Mouse (Mus musculus): Measurements from ENCODE around the gene Ndufa1. TPM values are rescaled to one million over a fixed set of nuclear protein-coding genes. Genes with fewer than 3 reads are reported as not detected.

Gene Ndufa1
- 177 and 403 TPM in 2 replicates for polyA plus RNA-seq (2012; rRNA removed; ENCODE audit: low replicate concordance)

GRCm38 (mm10) chrX:37191105-37191743, at the start of gene Ndufa1, which contains the start of gene Rnf113a1:
Gene Ndufa1, minus strand, starts transcription at chrX:37191163.
Gene Rnf113a1, plus strand, starts transcription at chrX:37191245.

GRCm38 (mm10) chrX:37222158-37222557, 31.2 kb upstream of the Ndufa1 start, which contains the start of gene Rhox1:
Gene Rhox1, minus strand, starts transcription at chrX:37222258.

GRCm38 (mm10) chrX:37210941-37211340, 20.0 kb upstream of the Ndufa1 start, which contains the start of gene Gm9:
Gene Gm9, minus strand, starts transcription at chrX:37211041.

GRCm38 (mm10) chrX:37168742-37169141, 22.2 kb downstream of the Ndufa1 start, which contains the start of gene Akap14:
Gene Akap14, minus strand, starts transcription at chrX:37168842.

Other genes starting within 250 kb of the Ndufa1 start
- gene Sept6, start 199.4 kb downstream of the Ndufa1 start, polyA plus RNA-seq (2012; rRNA removed; ENCODE audit: low replicate concordance) = 13.2 and 29.8 TPM in 2 replicates
- not detected in 2 replicates for gene Sowahd, start 142.3 kb downstream of the Ndufa1 start, polyA plus RNA-seq (2012; rRNA removed; ENCODE audit: low replicate concordance)
- 42.2 and 119 TPM in 2 replicates for gene Rpl39, start 105.8 kb downstream of the Ndufa1 start, polyA plus RNA-seq (2012; rRNA removed; ENCODE audit: low replicate concordance)
- 1.7 and 2.8 TPM in 2 replicates for gene Upf3b, start 80.8 kb downstream of the Ndufa1 start, polyA plus RNA-seq (2012; rRNA removed; ENCODE audit: low replicate concordance)
- 2.6 and 3.3 TPM in 2 replicates for gene Nkap, start 64.4 kb downstream of the Ndufa1 start, polyA plus RNA-seq (2012; rRNA removed; ENCODE audit: low replicate concordance)
- gene Akap14, start 22.3 kb downstream of the Ndufa1 start, polyA plus RNA-seq (2012; rRNA removed; ENCODE audit: low replicate concordance) = not detected in 2 replicates
- gene Rnf113a1, start 82 bp upstream of the Ndufa1 start, polyA plus RNA-seq (2012; rRNA removed; ENCODE audit: low replicate concordance) = 1.2 and 2.6 TPM in 2 replicates
- not detected in 2 replicates for gene Gm9, start 19.9 kb upstream of the Ndufa1 start, polyA plus RNA-seq (2012; rRNA removed; ENCODE audit: low replicate concordance)
- not detected in 2 replicates for gene Rhox1, start 31.1 kb upstream of the Ndufa1 start, polyA plus RNA-seq (2012; rRNA removed; ENCODE audit: low replicate concordance)
- not detected in 2 replicates for gene Rhox2a, start 53.8 kb upstream of the Ndufa1 start, polyA plus RNA-seq (2012; rRNA removed; ENCODE audit: low replicate concordance)
- not detected in 2 replicates for gene Rhox3a, start 58.8 kb upstream of the Ndufa1 start, polyA plus RNA-seq (2012; rRNA removed; ENCODE audit: low replicate concordance)
- gene Rhox4a, start 74.2 kb upstream of the Ndufa1 start, polyA plus RNA-seq (2012; rRNA removed; ENCODE audit: low replicate concordance) = not detected in 2 replicates
- gene Rhox3a2, start 188.9 kb upstream of the Ndufa1 start, polyA plus RNA-seq (2012; rRNA removed; ENCODE audit: low replicate concordance) = not detected in 2 replicates
- not detected in 2 replicates for gene Rhox4a2, start 199.7 kb upstream of the Ndufa1 start, polyA plus RNA-seq (2012; rRNA removed; ENCODE audit: low replicate concordance)
- gene Rhox2b, start 220.9 kb upstream of the Ndufa1 start, polyA plus RNA-seq (2012; rRNA removed; ENCODE audit: low replicate concordance) = not detected in 2 replicates
- gene Rhox4b, start 241.3 kb upstream of the Ndufa1 start, polyA plus RNA-seq (2012; rRNA removed; ENCODE audit: low replicate concordance) = not detected in 2 replicates